Mouse (Mus musculus) intestine, postnatal 0 days (tissue): Measurements from ENCODE around the gene Gm49405. TPM values are rescaled to one million over a fixed set of nuclear protein-coding genes. Genes with fewer than 3 reads are reported as not detected.
"Not testable (repeated sequence)": the region's sequence is repeated elsewhere in the genome, so short reads cannot be mapped to it uniquely, and the experiment has no call there.

Experiments
- ATAC-seq: fragments of 200-750 bp; cut with Nextera tagmentation; 2 replicates; pipeline ENCODE4 v1.8.0; 2017; ENCODE audit warnings: mild to moderate bottlenecking, moderate TSS enrichment, moderate library complexity
- H3K27ac ChIP-seq: fragments of 300-500 bp; sonication (generic); 2 replicates; pipeline ENCODE4 v1.5.1; 2014; ENCODE audit warnings: mild to moderate bottlenecking, low read depth, low read length, moderate library complexity
- H3K27me3 ChIP-seq: fragments of 300-500 bp; sonication (generic); replicated peaks from 2 replicates; pipeline ENCODE4 v1.6.1; 2014; ENCODE audit warnings: low read length, mixed read lengths; ENCODE audit not compliant: control insufficient read depth, insufficient read depth
- H3K36me3 ChIP-seq: fragments of 300-500 bp; sonication (generic); 2 replicates; pipeline ENCODE4 v1.6.1; 2014; ENCODE audit warnings: mild to moderate bottlenecking, moderate library complexity; ENCODE audit not compliant: control insufficient read depth, insufficient read depth
- H3K4me1 ChIP-seq: fragments of 300-500 bp; sonication (generic); replicated peaks from 2 replicates; pipeline ENCODE4 v1.6.1; 2014; ENCODE audit warnings: antibody characterized with exemption, low read length, mixed read lengths; ENCODE audit not compliant: control insufficient read depth, insufficient read depth
- H3K4me2 ChIP-seq: fragments of 300-500 bp; sonication (generic); replicated peaks from 2 replicates; pipeline ENCODE4 v1.6.1; 2014; ENCODE audit warnings: low read depth, mild to moderate bottlenecking, moderate library complexity
- H3K4me3 ChIP-seq: fragments of 300-500 bp; sonication (generic); 2 replicates; pipeline ENCODE4 v1.5.1; 2014; ENCODE audit warnings: low read depth, low read length
- H3K9ac ChIP-seq: fragments of 300-500 bp; sonication (generic); 2 replicates; pipeline ENCODE4 v1.6.1; 2014; ENCODE audit warnings: mild to moderate bottlenecking, low read depth, low read length
- H3K9me3 ChIP-seq: fragments of 300-500 bp; sonication (generic); 2 replicates; pipeline ENCODE4 v1.6.1; 2016; ENCODE audit warnings: mixed run types; ENCODE audit not compliant: control insufficient read depth
- CTCF ChIP-seq: sonication (generic); IDR thresholded peaks from 2 replicates; pipeline ENCODE4 v1.5.1; 2016; ENCODE audit warnings: low read depth, mild to moderate bottlenecking, control low read depth, antibody characterized with exemption, moderate library complexity
- WGBS: fragments of 180-500 bp; shearing (Covaris S2); extraction: QIAGEN DNeasy Blood & Tissue Kit; methylation state at CpG from one replicate; pipeline ENCODE4 v1.1.7; 2014; 5-methylcytosine and 5-hydroxymethylcytosine counted together
- polyA plus RNA-seq: library from polyadenylated mRNA; unstranded; fragments of >200 nt; fragmentation: Nextera tagmentation; extraction: Ambion mirVana; gene quantifications from 2 replicates; pipeline ENCODE4 v1.2.1, GENCODE M21; 2015

Gene Gm49405
- polyA plus RNA-seq, 1 experiment from 2014 or later, result 0.42 TPM

DNA sequence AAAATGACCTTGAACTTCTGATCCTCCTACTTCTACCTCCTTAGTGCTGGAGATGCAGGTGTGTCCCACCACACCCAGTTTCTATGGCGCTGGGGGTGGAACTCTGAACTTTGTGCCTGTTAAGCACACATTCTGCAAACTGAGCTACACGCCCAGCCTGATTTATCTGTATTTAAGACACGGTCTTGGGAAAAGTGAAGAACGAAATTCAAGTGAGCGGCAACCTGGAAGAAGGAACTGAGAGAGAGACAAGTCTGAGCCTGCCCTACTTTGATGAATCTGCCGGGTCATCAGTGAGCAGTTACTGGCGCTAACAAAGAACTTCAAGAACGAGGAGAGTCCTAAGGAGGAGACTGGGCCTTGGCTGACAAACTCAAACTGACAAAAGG is 46.4 kb downstream of the Gm49405 start:
- peak; percentile 72 for ATAC-seq
- no peak for TF ChIP-seq CTCF
- H3K4me3 ChIP-seq, result 0 out of 2 replicates have a peak overlapping the region, but pooled peaks have one; percentile 1
- no peaks in the 10 kb centered on the region for H3K27me3 ChIP-seq
- peaks cover 6% of the 10 kb centered on the region; the same call in 1 of the 2 replicates for H3K4me1 ChIP-seq
- WGBS, result 36% methylated on average over 8 of the region's 8 CpGs
- peak overlapping the region; percentile 88 for H3K27ac ChIP-seq
- H3K9me3 ChIP-seq, result no peaks in the 10 kb centered on the region
- peak overlapping the region; percentile 51 for H3K4me2 ChIP-seq
- H3K9ac ChIP-seq, result no peak overlapping the region
- H3K36me3 ChIP-seq, result no peaks in the 10 kb centered on the region

GRCm38 (mm10) chr19:4047859-4048258 is 47.4 kb downstream of the Gm49405 start:
- Histone ChIP-seq H3K4me3 (no peak overlapping the region), H3K36me3 (no peaks in the 10 kb centered on the region), H3K4me2 (0 out of 2 replicates have a peak overlapping the region, but pooled peaks have one; percentile 51), H3K9me3 (no peaks in the 10 kb centered on the region), H3K27ac (no peak overlapping the region), H3K27me3 (no peaks in the 10 kb centered on the region), H3K9ac (no peak overlapping the region), H3K4me1 (peaks cover 1% of the 10 kb centered on the region; the same call in 1 of the 2 replicates)
- peak; percentile 92 for TF ChIP-seq CTCF
- 28% methylated on average over 4 of the region's 4 CpGs for WGBS
- no peak for ATAC-seq

- not testable (repeated sequence) for H3K4me2 ChIP-seq, H3K27ac ChIP-seq, H3K4me1 ChIP-seq, H3K36me3 ChIP-seq, H3K27me3 ChIP-seq, H3K9ac ChIP-seq, H3K4me3 ChIP-seq, ATAC-seq, H3K9me3 ChIP-seq
- 88% methylated on average over 5 of the region's 5 CpGs for WGBS
- TF ChIP-seq CTCF, result peak; percentile 48
These were observed 48.6 kb downstream of the Gm49405 start for GRCm38 (mm10) chr19:4049069-4049468.

DNA sequence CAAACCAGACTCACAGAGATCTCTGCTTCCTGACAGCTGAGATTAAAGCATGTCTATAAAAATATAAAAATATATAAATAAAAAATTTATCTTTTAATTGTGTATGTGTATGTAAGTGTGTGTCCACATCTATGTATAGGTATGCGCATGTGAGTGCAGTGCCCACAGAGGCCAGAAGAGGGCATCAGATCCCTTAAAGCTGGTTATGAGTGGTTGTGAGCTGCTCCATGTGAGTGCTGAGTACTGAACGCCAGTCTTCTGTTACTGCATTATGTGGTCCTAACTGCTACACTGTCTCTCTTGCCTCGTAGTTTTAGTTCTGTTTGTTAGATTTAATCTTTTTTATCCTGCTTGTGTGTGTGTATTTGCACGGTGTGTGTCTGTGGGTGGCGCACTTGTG is 50.6 kb downstream of the Gm49405 start:
- Histone ChIP-seq H3K4me1 (peaks cover 9% of the 10 kb centered on the region; the same call in 1 of the 2 replicates), H3K36me3 (no peaks in the 10 kb centered on the region), H3K4me2 (no peak overlapping the region), H3K27ac (no peak overlapping the region), H3K4me3 (no peak overlapping the region), H3K9me3 (no peaks in the 10 kb centered on the region), H3K9ac (no peak overlapping the region), H3K27me3 (no peaks in the 10 kb centered on the region)
- no peak for ATAC-seq
- peak; percentile 39; the same call in 1 of the 2 replicates for TF ChIP-seq CTCF
- WGBS, result 96% methylated on average over 5 of the region's 5 CpGs

DNA sequence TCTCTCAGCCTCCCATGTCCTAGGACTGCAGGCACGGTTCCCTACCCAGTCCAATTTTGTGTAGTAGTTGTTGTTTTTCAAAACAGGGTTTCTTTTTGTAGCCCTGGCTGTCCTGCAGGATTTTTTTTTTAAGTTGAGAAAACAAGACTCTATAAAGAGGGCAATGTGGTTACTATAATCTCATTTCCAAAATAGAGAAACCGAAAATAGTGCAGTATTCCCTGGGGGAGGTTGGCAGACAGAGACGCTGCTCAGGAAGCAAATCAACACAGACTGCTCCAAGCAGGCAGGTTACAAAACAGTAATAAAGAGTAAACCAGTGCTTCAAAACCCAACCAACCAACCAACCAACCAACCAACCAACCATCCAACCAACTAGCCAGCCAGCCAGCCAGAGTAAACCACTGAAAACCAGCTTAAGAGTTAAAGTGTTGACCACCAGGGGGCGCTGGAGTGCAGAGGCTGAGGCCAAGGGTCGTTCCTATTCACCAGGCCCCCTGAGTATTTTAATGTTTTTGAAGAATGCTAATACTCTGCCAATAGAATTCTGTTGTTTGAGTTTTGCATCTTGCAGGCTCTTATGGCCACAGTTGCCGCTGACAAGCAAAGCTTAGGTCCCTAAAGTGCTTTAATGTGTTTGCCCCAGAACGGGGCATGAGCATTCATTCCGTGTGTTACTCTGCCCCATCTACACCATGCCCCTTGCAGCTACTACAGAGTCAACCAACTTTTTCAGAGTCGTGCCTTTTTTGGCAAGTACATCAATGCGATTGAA is 51.5 kb downstream of the Gm49405 start:
- ATAC-seq, result no peak
- H3K36me3 ChIP-seq, result no peaks in the 10 kb centered on the region
- no peak overlapping the region for H3K4me3 ChIP-seq
- no peak overlapping the region for H3K9ac ChIP-seq
- H3K4me2 ChIP-seq, result no peak overlapping the region
- peaks cover 10% of the 10 kb centered on the region; the same call in 1 of the 2 replicates for H3K4me1 ChIP-seq
- no peaks in the 10 kb centered on the region for H3K27me3 ChIP-seq
- 55% methylated on average over 10 of the region's 10 CpGs for WGBS
- peak; percentile 92 for TF ChIP-seq CTCF
- no peak overlapping the region for H3K27ac ChIP-seq
- H3K9me3 ChIP-seq, result no peaks in the 10 kb centered on the region

GRCm38 (mm10) chr19:4052516-4053030 is 52.1 kb downstream of the Gm49405 start:
- no peak for ATAC-seq
- Histone ChIP-seq H3K36me3 (no peaks in the 10 kb centered on the region), H3K27me3 (no peaks in the 10 kb centered on the region), H3K9ac (no peak overlapping the region), H3K4me2 (no peak overlapping the region), H3K4me1 (peaks cover 10% of the 10 kb centered on the region; the same call in 1 of the 2 replicates), H3K27ac (no peak overlapping the region), H3K4me3 (no peak overlapping the region), H3K9me3 (no peaks in the 10 kb centered on the region)
- no peak for TF ChIP-seq CTCF
- 79% methylated on average over 5 of the region's 5 CpGs for WGBS
